Mouse (Mus musculus) regulatory T cell (primary cell): ENCODE results near the gene Ndufa3.
"Not testable (repeated sequence)": the region's sequence is repeated elsewhere in the genome, so short reads cannot be mapped to it uniquely, and the experiment has no call there.

Source experiments
- in situ Hi-C: fragments of 300-600 bp; cut with MboI, MseI; formaldehyde crosslinking; loops from one replicate; pipeline ENCODE4 v1.15.1; 2025; ENCODE audit warnings: high pct_unique_total_duplicates

The Ndufa3 gene

DNA sequence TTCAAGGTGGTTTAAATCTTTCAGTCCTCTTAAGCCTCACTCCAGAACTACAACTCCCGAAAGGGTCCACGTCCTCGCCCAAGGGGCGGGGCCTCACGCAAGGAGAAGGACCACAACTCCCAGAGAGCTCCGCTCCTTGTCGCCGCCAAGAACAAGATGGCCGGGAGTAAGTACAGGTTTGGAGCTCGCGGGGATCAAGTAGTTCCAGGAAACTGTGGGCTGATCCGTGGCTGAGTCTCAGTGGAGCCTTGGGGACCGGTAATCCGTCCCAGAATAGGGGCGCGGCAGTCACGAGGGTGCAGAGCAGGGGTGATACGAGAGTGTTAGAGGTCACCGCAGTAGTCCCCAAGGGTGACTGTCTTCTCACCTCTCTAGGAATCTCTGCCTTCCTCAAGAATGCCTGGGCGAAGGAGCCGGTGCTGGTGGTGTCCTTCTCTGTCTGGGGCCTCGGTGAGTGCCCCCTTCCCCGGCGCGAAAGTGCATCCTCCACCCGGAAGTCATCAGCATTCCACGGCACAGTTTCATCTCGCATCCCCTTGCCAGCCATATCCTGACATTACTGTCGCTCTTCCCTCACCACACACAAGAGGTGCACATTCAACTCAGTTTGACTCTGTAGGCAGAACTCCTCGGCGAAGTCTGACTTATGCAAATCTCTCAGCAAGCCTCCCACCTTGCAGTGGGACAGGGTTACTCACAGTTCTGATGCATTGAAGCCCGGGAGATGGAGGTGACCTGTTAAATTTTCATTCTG is at the start of gene Ndufa3:
Gene Ndufa3 (plus strand): TSS at position 132 of the 754 bp plus-strand sequence.
- in situ Hi-C loops = loop anchor here (25.0 kb wide), 2 partner anchors 220 to 520 kb away; partner anchors contain the start of genes Gm15448, Leng8 and Pira2

DNA sequence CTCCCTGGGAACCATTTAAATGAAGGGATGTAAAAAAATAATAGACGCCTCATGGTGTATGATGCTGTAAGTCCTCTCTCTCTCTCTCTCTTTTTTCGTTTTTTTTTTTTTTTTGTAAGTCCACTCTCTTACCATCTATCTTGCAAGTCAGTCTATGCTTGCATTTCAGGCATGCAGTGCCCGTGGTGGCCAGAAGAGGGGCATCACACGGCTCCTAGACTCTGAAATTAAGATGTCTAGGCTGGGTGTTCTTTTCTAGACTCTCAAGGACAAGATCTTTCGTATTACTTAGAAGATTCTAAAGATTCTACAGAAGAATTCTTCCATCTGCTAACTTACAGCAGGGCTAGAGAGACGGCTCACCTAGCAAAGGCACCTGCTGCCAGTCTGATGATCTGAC is 47.4 kb upstream of the Ndufa3 start:
- in situ Hi-C loops = loop anchor here (5.0 kb wide), 1 partner anchor 67 kb away; the partner anchor contains the start of gene Tarm1

DNA sequence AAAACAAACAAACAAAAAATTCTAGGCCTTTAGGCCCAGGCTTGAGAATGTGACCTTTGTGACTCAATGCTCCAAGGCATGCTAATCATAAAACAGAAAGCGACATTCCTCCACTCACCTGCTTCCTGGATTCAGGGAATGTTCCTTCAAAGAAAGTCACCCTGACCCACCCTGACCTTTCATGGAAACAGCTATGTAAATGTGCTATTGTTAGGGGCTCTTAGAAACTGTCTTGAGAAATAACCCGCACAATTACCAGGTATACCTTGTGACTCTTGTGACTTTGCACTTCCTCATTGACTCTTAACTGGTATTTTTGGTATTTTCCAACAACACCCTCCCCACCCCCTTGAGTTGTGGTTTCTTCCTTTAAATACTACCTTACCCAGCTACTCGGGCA is 46.6 kb upstream of the Ndufa3 start:
- in situ Hi-C loops = not testable (repeated sequence)

DNA sequence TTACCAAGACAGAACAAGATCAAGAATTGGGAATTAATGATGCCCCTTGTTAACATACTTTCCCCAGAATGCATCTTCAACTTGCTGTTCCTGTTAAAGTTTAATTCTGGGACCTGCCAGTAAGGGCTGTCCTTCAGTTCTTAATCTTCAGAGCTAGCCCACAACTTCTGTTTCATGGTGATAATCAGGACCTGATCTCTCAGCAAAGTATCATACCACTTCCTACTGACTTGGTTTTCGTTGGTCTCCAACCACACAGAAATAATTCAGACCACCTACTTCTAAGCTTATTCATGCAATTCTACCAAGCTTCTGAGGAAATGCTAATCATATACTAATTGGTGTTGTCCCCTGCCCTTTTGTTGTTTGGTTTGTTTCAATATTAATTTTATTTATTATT is 45.3 kb upstream of the Ndufa3 start:
- in situ Hi-C loops = no loop called here

DNA sequence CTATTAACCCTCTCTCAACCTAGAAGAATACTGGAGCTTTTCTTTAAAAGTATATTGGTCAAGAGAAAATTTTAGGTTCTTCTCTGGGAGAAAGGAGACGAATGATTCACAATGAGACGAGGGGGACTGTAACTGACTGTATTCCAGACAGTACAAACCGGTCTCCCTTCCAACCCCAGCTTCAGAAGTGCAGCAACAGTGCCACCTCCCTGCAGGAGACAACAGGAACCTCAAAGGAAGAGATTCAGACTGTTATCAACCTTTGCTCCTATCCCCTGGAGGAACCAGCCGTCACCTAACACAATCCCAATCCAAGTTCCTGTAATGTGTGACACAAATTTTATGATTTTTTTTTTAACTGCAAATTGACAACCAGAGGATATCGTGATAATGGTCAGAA is 43.0 kb upstream of the Ndufa3 start:
- in situ Hi-C loops = no loop called here

DNA sequence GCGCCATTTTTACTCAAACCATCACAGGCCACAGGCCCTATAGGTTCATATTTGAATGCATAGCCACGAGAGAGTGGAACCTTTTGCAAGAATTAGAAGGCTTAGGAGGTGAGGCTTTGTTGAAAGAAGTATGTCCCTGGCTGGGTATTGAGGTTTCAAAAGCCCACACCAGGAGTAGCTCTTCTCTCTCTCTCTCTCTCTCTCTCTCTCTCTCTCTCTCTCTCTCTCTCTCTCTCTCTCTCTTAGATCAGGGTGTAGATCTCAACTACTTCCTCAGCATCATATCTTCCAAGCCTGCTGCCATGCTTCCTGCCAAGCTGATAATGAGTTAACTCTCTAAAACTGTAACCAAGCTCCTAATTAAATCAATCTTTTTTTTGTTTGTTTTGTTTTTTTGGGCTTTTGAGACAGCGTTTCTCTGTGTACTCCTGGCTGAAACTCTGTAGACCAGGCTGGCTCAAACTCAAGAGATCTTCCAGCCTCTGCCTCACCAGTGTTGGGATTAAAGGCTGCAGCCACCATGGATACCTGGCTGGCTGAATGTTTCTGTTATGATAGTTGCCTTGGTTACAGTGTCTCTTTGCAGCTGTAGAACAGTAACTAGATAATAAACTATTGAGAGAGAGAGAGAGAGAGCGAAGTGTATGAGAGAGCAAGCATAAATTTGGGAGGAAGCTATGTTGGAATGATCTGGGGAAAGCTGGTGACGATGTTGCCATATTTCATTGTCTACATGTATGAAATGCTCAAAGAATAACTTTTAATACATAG is 40.6 kb upstream of the Ndufa3 start:
- in situ Hi-C loops = loop anchor here (5.0 kb wide), 1 partner anchor 354 kb away; no protein-coding TSS in a partner anchor

DNA sequence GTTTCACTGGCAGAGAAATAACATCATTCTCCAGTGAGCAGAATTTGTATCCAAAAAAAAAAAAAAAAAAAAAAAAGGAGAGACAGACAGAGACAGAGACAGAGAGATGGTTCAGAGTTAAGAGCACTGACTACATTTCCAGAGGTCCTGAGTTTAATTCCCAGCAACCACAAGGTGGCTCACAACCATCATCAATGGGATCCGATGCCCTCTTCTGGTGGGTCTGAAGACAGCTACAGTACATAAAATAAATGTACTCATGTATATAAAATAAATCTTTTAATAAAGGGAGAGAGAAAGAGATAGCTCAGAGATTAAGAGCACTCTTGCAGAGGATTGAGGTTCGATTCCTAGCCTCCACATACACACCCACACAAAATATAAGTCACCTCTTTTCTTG is 39.0 kb upstream of the Ndufa3 start:
- in situ Hi-C loops = loop anchor here (5.0 kb wide), 1 partner anchor 356 kb away; no protein-coding TSS in a partner anchor

DNA sequence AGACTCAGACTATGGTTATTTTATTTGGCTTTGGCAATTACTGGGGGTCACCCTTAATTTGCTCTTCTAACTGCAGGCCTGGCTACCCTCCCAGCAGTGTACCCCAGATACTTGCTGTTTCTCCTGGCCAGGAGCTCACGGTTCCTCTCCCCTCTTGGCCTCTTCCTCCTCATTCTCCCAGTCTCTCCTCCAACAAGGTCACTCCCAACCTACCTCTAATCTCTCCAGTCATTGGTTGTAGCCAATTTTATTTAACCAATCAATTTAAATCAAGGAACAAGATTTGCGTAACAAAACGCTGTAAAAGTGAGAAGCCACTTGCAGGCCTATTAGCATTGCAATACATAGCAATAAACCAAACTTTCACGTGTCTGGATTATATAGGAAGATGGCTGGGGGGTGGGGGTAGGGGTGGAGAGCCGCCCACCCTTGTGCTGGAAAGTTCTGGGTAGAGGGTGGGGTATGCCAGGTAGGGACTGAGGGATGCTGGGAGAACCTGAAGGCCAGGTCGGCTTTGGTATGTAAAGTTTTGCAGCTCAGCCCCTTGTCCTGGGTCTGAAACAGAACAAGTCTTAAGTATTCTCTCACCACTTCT is 38.1 kb upstream of the Ndufa3 start:
- in situ Hi-C loops = loop anchor here (5.0 kb wide), 1 partner anchor 357 kb away; no protein-coding TSS in a partner anchor

DNA sequence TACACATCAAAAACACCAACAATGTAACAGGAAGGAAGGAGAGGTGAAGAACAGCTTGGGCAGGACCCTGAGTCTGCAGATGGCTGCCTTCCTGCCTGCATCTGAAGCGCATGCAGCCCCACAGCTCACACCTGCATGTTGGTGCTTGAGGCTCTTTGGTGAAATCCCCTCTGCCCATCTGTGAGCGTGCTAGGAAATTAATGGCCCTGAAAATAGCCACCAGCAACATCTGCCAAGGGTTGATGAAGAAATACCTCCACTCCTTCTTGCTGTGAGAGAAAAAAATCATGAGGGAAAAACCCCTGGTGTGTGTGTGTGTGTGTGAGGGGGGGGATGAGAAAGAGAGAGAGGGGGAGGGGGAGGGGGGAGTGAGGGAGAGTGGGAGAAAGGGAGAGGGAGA is 37.1 kb upstream of the Ndufa3 start:
- in situ Hi-C loops = loop anchor here (10.0 kb wide), 1 partner anchor 235 kb away; no protein-coding TSS in a partner anchor

DNA sequence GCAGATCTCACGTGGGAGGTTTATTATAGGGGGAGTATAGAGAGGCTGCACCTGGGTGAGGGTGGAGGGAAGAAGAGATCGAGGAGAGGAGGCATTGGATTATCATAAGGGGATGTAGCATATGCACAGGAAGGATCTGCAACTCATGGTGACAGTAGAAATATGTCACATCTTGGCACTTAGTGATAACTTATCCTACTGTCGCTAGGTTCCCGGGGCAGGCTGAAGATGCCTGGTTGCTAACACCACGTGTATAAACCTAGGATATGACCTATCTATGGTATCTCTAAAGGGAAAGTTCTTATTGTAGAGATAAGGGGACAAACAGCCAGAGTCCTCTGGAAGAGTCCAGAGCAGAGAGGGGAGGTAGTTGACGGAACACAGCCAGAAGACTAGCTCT is 31.4 kb upstream of the Ndufa3 start:
- in situ Hi-C loops = loop anchor here (10.0 kb wide), 1 partner anchor 241 kb away; no protein-coding TSS in a partner anchor

DNA sequence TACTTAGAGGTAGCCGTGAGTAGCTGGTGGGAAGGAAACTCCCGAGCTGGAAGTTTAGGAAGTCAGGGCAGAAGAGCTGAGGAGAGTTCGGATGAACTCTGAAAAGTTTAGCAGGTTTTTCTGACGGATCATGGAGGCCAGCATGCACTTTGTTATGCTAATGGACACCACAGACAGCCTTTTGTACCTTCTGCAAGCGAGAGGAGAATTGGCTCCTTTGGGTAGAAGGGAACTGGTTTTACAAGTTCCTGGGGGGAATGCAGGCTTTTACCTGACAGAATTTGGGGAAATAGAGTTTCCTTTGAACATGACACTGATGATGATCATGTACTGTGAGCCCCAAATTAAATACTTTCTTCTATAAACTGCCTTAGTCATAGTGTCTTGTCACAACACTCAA is 30.9 kb upstream of the Ndufa3 start:
- in situ Hi-C loops = loop anchor here (10.0 kb wide), 1 partner anchor 241 kb away; no protein-coding TSS in a partner anchor

DNA sequence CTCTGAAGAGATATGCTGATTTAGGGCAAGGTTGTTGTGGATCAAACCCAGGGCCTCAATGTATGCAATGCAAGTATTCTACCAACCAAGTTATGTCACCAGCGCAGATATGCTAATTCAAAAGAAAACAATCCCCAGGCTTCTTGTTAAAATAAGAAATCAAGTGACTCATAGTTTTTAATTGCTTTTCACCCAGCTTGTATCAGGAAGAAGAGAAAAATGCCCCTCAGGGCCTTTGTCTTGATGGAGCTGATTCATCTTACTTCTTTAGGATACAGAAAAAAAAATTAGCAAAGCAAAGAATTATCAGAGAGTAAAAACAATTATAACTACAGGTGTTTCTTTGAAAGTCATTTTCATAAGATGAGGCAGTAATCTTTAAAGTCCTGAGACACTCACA is 29.9 kb upstream of the Ndufa3 start:
- in situ Hi-C loops = loop anchor here (10.0 kb wide), 1 partner anchor 242 kb away; no protein-coding TSS in a partner anchor

DNA sequence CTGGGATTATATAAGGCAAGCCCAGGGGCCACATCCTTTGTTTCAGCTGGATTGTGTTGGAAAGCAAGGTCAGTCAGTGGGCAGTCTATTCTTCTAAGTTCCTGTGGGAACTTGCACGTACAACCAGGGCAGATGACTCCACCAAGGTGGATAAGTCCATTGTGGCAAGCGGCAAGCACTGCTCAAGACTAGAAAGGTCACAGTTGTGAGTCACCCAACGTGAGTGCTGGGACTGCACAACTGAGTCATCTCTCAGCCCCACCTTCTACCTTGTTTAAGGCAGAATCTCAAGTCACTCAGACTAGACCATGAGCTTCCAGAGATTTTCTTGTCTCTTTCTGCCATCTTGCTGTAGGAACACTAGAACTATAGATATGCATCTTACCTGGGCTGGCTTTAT is 26.6 kb upstream of the Ndufa3 start:
- in situ Hi-C loops = no loop called here

DNA sequence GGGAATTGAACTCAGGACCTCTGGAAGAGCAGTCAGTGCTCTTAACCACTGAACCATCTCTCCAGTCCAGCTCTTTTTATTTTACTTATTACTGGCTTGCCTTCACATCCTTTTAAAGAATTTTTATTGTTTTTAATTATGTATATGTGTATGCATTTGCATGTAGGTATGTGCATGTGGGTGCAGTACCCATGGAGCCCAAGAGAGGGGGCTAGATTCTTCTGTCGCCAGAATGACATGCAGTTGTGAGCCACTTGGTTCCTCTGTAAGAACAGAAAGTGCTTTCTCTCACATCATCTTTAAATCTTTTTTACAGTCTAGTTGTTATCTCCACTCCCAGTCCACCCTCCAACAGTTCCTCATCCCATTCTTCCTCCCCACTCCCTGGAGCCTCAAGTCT is 25.6 kb upstream of the Ndufa3 start:
- in situ Hi-C loops = no loop called here

DNA sequence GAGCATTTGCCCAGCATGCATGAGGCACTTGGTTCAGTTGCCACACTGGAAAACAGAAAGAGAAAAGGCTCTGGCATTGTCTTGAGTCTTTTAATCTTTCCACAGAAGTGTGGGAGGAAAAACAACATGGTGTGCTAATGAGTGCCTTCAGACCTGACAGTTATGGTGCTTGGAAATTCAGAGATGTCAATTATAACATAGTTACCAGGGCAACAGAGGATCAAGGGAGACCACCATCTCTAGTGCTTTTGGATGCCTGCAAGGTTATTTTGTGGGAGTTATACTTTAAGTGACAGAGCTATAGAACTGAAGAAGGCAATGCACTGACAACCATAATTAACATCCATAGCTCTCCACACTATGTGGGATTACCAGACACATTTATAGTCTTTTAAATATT is 23.3 kb upstream of the Ndufa3 start:
- in situ Hi-C loops = no loop called here

DNA sequence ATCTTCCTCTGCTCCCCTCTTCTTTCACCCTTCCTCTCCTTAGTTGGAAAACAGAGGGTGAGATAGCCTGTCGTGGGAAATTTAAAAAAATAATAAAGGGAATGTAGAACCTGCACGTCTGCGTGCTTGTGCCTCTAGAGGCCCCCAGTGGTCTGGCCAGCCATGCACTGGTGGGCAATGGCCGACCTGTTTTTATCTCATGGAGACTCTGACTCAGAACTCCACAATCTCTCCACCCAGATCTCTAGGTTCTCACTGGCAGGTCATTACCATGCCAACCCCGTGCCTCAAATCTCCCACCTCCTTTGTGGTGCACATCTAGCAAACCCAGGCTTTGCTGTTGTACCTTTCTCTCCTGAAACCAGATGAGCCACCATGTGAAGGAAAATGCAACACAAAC is 22.5 kb upstream of the Ndufa3 start:
- in situ Hi-C loops = no loop called here

DNA sequence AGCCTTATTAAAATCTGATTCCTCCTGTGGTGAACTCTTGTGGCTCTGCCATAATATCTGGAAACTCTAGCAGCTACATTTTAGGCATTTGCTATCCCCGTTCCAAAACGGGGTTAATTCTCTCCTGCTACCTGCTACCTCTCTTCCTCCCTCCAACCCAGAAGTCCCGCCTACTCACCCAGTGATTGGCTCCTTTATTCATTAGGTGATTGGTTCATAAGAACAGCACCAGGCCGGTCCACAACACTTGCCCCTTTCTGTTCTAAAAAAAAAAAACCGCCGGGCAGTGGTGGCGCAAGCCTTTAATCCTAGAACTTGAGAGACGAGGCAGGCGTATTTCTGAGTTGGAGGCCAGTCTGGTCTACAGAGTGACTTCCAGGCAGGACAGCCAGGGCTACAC is 22.0 kb upstream of the Ndufa3 start:
- in situ Hi-C loops = no loop called here

DNA sequence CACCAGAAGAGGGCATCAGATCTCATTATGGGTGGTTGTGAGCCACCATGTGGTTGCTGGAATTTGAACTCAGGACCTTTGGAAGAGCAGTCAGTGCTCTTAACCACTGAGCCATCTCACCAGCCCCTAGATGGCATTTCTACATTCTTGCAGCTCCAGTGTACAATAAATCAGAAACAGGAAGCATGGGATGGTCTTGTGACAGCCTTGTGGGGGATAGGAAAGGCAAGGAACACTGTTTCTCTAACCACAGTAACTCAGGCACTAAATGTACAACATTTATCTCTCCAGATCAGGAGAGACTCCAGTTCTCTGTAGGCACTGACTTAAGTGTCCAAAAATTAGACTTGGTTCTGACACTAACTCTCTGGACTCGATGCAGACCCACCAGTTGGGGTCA is 19.4 kb upstream of the Ndufa3 start:
- in situ Hi-C loops = not testable (repeated sequence)

DNA sequence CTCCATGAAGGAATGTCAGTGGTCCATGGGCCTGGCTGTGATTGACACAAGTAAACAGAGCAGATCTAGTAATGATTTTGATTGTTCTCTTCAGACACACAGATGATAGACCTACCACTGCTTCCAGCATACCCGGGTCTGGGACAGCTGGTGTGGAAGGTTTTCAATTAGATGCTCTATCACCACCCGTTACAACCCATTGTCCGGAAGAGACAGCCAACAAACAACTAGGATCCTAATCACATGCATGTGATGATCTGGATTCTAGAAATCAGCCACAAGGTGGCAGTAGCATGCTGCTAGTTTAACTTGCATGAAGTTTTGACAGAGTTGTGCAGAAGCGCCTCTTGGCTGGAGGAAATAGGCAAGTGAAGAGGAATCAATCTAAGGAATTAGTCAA is 16.1 kb upstream of the Ndufa3 start:
- in situ Hi-C loops = loop anchor here (25.0 kb wide), 2 partner anchors 236 to 536 kb away; partner anchors contain the start of genes Gm15448, Leng8 and Pira2

DNA sequence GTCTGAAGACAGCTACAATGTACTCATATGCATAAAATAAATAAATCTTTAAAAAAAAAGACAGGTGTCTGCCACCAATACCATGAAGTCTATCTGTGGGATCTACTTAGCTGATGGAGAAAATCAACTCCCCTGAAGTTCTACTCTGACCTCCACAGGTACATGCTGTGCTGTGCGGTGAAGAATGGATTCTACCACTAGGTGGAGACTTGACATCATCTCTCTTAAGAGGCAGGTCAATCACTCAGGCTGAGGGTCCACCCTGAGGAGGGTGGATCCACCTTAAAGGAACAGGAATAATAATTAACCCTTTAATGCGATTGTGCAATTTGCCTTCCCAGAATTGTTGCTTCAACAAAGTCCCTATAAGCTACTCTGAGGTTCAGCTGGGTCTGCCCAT is 10.4 kb upstream of the Ndufa3 start:
- in situ Hi-C loops = loop anchor here (25.0 kb wide), 2 partner anchors 231 to 531 kb away; partner anchors contain the start of genes Gm15448, Leng8 and Pira2

DNA sequence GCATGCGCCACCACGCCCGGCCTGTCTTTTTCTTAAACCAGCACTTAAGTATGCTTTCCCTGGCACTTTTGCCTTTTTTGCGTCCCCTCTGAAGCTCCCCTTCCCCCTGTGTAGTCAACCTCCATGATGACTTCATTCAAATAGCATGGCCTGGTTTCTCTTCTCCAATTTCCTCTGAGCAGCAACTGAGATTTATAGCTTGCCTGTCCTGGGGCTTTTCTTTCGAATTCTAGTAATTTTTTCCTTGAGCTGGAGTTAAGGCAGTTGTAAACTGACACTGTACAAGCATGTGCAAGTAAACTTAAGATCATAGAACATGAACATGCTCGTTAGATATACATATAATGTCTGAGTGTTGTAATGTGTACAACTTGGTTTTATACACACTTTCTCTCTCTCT is 9.8 kb upstream of the Ndufa3 start:
- in situ Hi-C loops = loop anchor here (25.0 kb wide), 2 partner anchors 230 to 530 kb away; partner anchors contain the start of genes Gm15448, Leng8 and Pira2

DNA sequence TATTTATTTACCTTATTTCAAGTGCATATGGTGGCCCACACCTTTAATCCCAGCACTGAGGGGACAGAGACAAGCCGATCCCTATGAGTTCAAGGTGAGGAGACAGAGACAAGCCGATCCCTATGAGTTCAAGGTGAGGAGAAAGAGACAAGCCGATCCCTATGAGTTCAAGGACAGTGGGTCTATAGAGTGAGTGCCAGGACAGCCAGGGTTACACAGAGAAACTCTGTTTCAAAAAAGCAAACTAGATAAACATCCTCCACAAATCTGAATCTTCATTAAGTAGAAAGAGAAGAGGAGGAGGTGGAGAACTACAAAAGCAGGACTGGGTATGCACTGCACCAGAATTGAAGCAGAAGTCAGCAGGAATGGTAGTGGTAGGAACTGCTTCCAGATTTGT is 8.5 kb upstream of the Ndufa3 start:
- in situ Hi-C loops = loop anchor here (25.0 kb wide), 2 partner anchors 229 to 529 kb away; partner anchors contain the start of genes Gm15448, Leng8 and Pira2
